Mouse (Mus musculus) kidney, adult 18-20 months (tissue): ENCODE measurements around the gene Abcb5.
A peak's percentile ranks its signal among the peaks of the same experiment; 100 is the strongest.
"Not testable (repeated sequence)": the region's sequence is repeated elsewhere in the genome, so short reads cannot be mapped to it uniquely, and the experiment has no call there.

ENCODE experiments used
- DNase-seq: peaks from one replicate; pipeline ENCODE4 v3.0.0; 2021

The Abcb5 gene

GRCm38 (mm10) chr12:118966321-118966720 lies at the start of gene Abcb5:
TSS of gene Abcb5 (minus strand) at chr12:118966421.
- DNase-seq = no peak

DNA sequence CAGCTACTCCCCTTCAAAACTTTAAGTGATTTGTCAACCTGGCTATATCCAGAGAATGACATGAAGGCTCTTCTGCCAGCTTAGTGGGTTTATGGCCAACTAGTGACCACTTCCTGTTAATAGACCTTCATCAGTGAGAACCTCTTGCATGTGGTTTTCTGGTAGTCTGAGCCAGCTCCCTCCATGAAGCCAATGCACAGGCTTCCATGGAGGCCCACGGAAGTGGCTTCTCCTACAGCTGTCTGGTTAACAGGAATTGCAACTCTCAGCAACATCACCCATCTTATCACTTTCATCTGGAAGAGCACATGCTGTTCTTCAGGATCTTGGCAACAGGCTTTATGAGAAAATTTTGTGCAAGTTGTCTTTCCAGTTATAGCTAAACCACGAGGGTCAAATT lies 33.0 kb upstream of the Abcb5 start:
- DNase-seq = no peak

DNA sequence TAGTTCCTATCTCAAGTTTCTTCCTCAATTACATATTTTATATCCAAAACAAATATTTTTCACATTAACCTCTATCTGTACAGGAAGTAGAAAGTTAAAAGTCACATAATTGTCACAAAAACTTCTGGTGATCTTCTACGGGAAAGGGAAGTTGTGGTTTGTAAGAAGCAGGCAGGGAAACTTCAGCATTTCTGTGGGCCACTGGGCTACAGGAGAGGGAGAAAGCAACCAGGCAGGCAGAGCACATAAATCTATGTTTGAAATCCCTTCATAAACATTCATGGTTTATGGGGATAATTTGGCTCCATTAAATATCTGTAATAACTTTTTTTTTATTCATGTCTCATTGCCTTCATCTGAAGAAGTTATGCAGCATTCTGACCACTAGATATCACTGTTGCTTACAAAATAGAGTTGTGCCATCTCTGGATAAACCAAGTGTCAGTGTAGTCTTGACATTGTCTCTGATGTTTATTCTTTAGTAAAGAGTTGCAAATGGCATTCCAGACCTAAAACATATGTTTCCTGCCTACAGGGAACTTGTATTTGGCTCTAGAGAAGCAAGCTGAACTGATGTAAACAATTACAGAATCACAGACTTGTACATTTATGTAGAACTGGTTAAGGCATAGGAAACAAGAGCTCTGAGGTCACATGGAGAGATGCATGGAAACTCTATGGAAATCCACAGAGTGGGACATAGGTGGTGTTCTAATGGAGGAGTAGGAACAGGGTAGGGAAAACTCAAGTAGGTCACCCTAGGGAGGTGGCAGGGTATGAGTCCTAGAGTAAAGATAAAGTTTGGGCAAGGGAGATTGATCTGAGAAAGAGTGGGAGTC lies 28.3 kb upstream of the Abcb5 start:
- DNase-seq = no peak

DNA sequence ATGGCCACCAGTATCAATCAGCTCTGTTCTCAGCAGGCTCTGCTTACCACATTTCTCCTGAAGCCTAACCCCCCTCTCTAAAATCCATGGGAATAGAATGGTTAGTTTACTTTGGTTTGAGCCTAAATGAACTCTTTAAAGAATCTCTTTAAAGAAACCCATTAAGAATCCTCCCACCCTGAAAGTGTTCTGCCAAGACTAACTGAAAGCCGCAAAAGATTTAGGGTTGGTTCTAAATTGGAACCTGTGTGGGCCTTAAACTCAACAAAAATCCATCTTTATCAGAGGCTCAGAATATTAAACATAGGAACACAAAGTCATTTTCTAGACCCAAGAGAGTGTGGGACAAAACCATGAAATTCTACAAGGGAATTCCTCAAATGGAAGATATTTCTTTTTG lies 18.6 kb upstream of the Abcb5 start:
- DNase-seq = no peak

- peak; percentile 55 for DNase-seq
Measured at GRCm38 (mm10) chr12:118930386-118931318, 35.6 kb downstream of the Abcb5 start.

DNA sequence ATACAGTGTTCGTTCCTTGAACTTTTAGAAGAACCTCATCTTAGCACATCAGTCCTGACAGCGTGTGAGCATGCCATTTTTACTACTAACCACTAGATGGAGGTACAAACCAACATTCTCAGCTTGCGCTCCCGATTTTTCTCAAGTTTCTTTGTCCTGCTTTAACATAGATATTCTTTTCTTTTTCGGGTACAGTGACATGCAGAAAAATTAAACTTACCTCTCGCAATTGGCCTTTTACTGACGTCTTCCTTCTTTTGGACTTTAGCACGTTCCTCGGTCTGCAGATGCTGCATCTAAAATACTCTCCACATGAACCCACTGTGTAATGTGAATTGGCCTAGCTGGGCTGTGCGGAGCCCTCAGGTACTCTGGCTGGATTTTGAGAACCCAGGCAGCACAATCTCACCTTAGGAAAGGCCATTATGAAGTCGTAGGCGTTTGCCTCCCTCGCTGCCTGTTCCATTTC lies 39.4 kb downstream of the Abcb5 start:
- no peak for DNase-seq

DNA sequence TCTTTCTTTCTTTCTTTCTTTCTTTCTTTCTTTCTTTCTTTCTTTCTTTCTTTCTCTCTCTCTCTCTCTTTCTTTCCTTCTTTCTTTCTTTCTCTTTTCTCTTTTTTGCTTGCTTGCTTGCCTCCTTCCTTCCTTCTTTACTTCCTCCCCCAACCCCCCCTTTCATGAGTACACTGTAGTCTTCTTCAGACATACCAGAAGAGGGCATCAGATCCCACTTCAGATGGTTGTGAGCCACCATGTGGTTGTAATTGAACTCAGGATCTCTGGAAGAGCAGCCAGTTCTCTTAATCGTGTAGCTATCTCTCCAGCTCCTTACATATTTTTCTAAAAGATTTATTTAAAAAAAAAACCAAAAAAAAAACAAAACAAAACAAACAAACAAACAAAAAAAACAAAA lies 42.3 kb downstream of the Abcb5 start:
- DNase-seq = not testable (repeated sequence)

- no peak for DNase-seq
Measured at GRCm38 (mm10) chr12:118917771-118918170, 48.5 kb downstream of the Abcb5 start.

- no peak for DNase-seq
Measured at GRCm38 (mm10) chr12:118910360-118910759, 55.9 kb downstream of the Abcb5 start.

GRCm38 (mm10) chr12:118902249-118902648 lies 64.0 kb downstream of the Abcb5 start:
- DNase-seq = no peak

DNA sequence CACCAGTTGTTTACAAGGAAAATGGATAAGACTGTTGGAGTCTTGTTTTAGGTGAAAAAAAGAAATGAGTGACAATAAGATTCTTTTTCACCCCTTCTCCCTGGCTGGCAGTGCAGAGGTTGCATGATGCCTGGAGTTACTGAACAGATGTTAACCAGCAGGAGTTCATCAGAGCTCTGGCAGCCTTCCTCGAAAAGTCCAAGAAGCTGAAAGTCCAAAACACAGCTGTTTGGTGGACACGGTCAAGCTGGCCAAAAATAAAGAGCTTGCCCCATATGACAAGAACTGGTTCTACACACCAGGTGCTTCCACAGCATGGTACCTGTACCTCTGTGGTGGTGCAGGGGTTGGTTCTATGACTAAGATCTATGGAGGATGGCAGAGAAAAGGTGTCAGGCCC lies 78.3 kb downstream of the Abcb5 start:
- DNase-seq = no peak

- no peak for DNase-seq
Measured at GRCm38 (mm10) chr12:118882790-118883189, 83.4 kb downstream of the Abcb5 start.

DNA sequence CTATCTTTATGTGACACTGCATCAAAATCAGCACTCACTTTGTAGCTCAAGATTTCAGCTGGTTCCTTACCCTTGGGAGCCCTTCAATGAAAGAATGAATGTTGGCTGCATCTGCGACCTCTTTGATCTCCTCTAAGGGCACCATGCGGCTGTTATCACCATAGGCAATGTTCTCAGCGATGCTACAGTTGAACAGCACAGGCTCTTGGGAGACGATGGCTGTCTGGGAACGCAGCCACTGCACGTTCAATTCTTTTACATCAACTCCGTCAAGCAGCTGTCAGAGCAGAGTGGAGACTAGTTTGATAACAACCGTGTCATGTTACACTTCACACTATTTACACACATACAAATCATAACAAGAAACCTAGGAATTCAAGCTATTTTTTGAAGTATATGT lies 93.5 kb downstream of the Abcb5 start:
- DNase-seq = no peak

GRCm38 (mm10) chr12:118856151-118856550 lies 110.1 kb downstream of the Abcb5 start:
- DNase-seq = no peak

GRCm38 (mm10) chr12:118854831-118855453 lies 111.3 kb downstream of the Abcb5 start:
- DNase-seq = peak; percentile 67

DNA sequence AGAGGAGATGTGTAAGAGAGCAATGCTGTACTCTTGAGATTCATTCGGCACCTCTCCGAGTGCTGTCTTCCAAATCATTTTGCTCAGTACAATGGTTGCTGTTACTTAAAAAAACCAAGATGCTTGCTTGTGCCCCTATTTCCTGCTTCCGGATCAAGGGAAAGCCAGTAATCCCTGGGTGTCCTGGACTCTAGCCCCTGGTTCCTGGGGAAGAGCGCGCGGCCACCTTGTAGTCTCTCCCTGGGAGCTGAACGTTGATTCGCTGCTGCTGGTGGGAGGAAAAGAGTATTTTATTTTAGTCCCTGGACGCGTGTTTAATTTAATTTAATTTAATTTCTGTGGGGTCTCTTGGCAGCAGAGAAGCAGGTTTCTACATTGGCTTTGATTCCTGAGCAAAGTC lies 111.8 kb downstream of the Abcb5 start:
- DNase-seq = no peak

GRCm38 (mm10) chr12:118853331-118853730 lies 112.9 kb downstream of the Abcb5 start:
- no peak for DNase-seq

DNA sequence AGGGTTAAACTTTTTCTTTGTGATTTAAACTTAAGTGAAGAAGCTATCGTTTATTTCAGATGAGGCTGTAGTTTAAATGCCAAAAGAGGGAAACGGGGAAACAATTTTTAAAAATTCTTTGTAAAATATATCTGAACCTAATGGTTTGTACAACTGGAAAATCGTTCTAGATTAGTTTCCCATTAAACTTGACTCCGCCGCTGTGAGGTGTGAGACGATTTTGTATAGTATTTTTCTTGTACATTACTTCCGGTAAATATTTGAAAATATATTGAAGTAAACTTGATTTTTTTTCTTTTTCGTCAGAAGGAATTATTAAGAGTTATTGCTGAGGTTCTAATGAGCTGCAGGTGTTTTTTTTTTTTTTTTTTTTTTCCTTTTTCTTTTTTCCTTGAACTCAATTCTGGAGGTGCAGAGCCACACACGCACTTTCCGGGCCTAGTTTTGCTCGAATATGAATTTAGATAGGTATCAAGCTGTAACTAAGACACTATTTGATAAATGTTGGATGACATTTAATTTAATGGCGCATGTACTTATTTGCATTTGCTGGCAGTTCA lies 115.3 kb downstream of the Abcb5 start:
- no peak for DNase-seq

DNA sequence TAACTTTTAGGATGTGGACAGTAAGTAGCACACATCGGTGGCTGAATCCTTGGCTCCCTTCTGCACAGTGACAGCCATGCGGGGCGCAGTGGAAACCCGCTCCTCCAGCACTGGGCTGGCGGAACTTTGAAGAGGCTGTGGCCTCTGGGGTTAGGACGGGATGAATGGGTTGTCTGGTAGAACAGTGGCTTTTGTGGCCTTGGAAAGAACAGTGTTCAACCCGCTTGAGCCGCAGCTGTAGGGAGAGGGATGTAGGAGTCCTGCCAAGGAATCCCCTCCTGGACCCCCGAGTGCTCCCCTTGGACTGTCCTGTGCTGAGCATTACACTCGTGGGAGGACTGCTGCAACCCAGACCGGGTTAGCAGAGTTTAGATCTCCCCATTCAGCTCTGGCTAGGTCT lies 116.2 kb downstream of the Abcb5 start:
- no peak for DNase-seq

GRCm38 (mm10) chr12:118849203-118849861 lies 116.9 kb downstream of the Abcb5 start:
- DNase-seq = no peak

DNA sequence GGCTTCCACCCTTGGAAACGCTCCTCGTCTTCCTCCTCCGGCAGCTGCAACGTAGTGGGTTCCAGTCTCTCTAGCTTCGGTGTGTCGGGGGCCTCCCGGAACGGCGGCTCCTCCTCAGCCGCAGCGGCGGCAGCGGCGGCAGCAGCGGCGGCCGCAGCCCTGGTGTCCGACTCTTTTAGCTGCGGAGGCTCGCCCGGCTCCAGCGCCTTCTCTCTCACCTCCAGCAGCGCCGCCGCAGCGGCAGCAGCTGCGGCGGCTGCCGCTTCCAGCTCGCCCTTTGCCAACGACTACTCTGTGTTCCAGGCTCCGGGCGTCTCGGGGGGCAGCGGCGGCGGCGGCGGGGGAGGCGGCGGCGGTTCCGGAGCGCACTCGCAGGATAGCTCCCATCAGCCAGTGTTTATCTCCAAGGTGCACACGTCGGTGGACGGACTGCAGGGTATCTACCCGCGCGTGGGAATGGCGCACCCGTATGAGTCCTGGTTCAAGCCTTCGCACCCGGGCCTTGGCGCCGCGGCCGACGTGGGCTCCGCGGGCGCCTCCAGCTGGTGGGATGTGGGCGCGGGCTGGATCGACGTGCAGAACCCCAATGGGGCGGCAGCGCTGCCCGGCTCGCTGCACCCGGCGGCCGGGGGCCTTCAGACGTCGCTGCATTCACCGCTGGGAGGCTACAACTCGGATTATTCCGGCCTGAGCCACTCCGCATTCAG lies 117.6 kb downstream of the Abcb5 start:
- DNase-seq = peak; percentile 44
